Mouse (Mus musculus): ENCODE results near the gene Wdr6. TPM values are rescaled to one million over a fixed set of nuclear protein-coding genes. Genes with fewer than 3 reads are reported as not detected.
A peak's percentile ranks its signal among the peaks of the same experiment; 100 is the strongest.

The Wdr6 gene
- total RNA-seq, 2 experiments from 2014 or later: 150 to 157 TPM

DNA sequence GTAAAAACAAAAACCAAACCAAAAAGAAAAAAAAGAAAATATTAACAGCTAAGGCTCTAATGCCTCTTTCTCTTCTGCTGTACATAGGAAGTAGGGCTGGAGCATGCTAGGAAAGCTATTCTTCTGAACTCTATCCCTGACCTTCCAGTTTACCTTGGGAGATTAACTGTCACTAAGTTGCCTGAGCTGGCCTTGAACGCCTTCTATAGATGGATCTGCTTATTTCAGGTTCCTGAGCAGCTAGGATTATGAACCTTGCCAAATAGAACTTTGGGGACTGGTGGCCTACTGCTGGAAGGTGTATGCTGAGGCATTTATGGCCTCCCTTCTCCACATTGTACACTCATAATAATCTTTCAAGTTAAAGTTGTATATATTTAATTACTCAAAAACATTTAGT lies 47.6 kb downstream of the Wdr6 start:
- no peak for DNase-seq (ENCODE audit: low spot score in 2 of 2)

DNA sequence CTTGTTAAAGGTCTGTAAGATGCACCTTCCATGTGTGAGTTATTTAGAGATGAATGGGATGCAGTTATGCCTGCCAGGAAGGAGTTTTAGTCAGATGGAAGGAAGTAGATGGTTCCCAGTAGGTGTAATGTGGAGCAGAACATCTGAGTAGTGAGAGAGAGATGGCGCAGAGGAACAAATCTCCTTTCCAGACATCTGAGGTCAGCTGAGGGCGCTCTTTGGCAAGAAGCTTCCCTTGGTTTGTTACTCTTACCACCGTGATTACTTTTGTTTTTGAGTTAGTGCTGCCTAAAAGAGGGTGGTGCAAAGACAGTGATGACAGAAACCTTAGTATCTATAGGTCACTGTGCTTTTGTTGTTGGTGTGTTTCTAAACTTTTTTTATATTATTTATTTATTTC lies 53.1 kb downstream of the Wdr6 start:
- no peak for DNase-seq (ENCODE audit: low spot score in 2 of 2)

DNA sequence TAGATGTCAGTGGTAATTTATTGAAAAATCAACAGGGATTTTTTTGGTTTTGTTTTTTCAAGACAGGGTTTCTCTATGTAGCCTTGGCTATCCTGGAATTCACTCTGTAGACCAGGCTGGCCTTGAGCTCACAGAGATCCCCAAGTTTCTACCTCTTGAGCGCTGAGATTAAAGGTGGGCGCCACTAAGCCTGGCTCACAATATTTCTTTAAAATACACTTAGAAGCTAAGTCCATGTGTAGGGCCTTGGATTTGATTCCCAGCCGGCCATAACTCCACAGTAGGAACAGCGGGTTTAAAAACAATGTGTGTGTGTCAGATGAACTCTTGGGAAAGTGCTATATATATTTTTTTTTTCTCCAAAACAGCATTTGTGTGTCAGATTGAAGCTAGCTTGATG lies 55.2 kb downstream of the Wdr6 start:
- DNase-seq (ENCODE audit: low spot score in 2 of 2): no peak

Small RNA genes within 50 kb of the gene (microRNA-seq; reads per million reads assigned to microRNA genes)
- not detected for gene Gm24083
- not detected for gene Mir191
- 1,250 reads per million, percentile 77 among the genes with 10 or more reads in this experiment for gene Mir425

Other genes with a start within 250 kb of the Wdr6 start
- gene Gpx1, start 239.8 kb downstream of the Wdr6 start, total RNA-seq (2021): 100 to 1,000 TPM; 473 to 481 TPM
- 100 to 1,000 TPM; 119 to 123 TPM for gene Usp4, start 230.9 kb downstream of the Wdr6 start, total RNA-seq (2021)
- gene 1700102P08Rik, start 185.9 kb downstream of the Wdr6 start, total RNA-seq (2021): 1 to 10 TPM in 1 of 2 experiments, under 1 TPM in 1; 0.73 to 1.4 TPM
- gene Ccdc36, start 150.3 kb downstream of the Wdr6 start, total RNA-seq (2021): under 1 TPM; 0.25 to 0.28 TPM
- not detected for gene BC048562, start 142.3 kb downstream of the Wdr6 start, total RNA-seq (2021)
- gene Ccdc71, start 118.2 kb downstream of the Wdr6 start, total RNA-seq (2021): 10 to 100 TPM; 47.1 to 59.1 TPM
- gene Klhdc8b, start 117.2 kb downstream of the Wdr6 start, total RNA-seq (2021): 10 to 100 TPM; 55.1 to 58.2 TPM
- 100 to 1,000 TPM; 136 to 153 TPM for gene Lamb2, start 99.0 kb downstream of the Wdr6 start, total RNA-seq (2021)
- gene Usp19, start 88.1 kb downstream of the Wdr6 start, total RNA-seq (2021): 100 to 1,000 TPM; 225 to 230 TPM
- 100 to 1,000 TPM; 212 to 220 TPM for gene Qars, start 71.0 kb downstream of the Wdr6 start, total RNA-seq (2021)
- gene Qrich1, start 61.9 kb downstream of the Wdr6 start, total RNA-seq (2021): 100 to 1,000 TPM; 162 to 172 TPM
- 100 to 1,000 TPM; 105 to 106 TPM for gene Impdh2, start 18.5 kb downstream of the Wdr6 start, total RNA-seq (2021)
- 10 to 100 TPM; 55.8 to 58.7 TPM for gene Ndufaf3, start 11.3 kb downstream of the Wdr6 start, total RNA-seq (2021)
- 10 to 100 TPM; 60.3 to 74.2 TPM for gene Dalrd3, start 8.9 kb downstream of the Wdr6 start, total RNA-seq (2021)
- gene P4htm, start 18.9 kb upstream of the Wdr6 start, total RNA-seq (2021): 10 to 100 TPM; 13.4 to 16.2 TPM
- 10 to 100 TPM; 80.1 to 80.7 TPM for gene Arih2, start 70.6 kb upstream of the Wdr6 start, total RNA-seq (2021)
- 100 to 1,000 TPM in 1 of 2 experiments, 10 to 100 TPM in 1; 92.7 to 115 TPM for gene Slc25a20, start 83.3 kb upstream of the Wdr6 start, total RNA-seq (2021)
- 10 to 100 TPM; 43.9 to 47.9 TPM for gene Prkar2a, start 110.6 kb upstream of the Wdr6 start, total RNA-seq (2021)
- 100 to 1,000 TPM; 124 to 130 TPM for gene Ip6k2, start 205.1 kb upstream of the Wdr6 start, total RNA-seq (2021)
- 10 to 100 TPM; 10.9 to 14.5 TPM for gene Nckipsd, start 229.6 kb upstream of the Wdr6 start, total RNA-seq (2021)
- gene Celsr3, start 247.6 kb upstream of the Wdr6 start, total RNA-seq (2021): 10 to 100 TPM; 11.0 to 13.6 TPM

All from adrenal gland, postnatal 4 days (tissue).